Mouse (Mus musculus) limb, embryonic 14.5 days (tissue): Measurements from ENCODE around the gene Sarnp. TPM values are rescaled to one million over a fixed set of nuclear protein-coding genes. Genes with fewer than 3 reads are reported as not detected.

ENCODE experiments used
- ATAC-seq: fragments of 200-750 bp; cut with Nextera tagmentation; 2 replicates; pipeline ENCODE4 v1.8.0; 2017; ENCODE audit warnings: low read depth, moderate number of reproducible peaks, moderate TSS enrichment; ENCODE audit not compliant: low FRiP score
- DNase-seq: peaks from one replicate; pipeline ENCODE4 v3.0.0-alpha.2; 2015; ENCODE audit warnings: low spot score
- H3K27ac ChIP-seq: fragments of 300-500 bp; sonication (generic); replicated peaks from 2 replicates; pipeline ENCODE4 v1.5.1; 2014; ENCODE audit warnings: low read depth, mild to moderate bottlenecking, low read length, moderate library complexity, mixed read lengths
- H3K27me3 ChIP-seq: fragments of 300-500 bp; sonication (generic); 2 replicates; pipeline ENCODE4 v1.6.1; 2014; ENCODE audit warnings: low read length, mixed read lengths; ENCODE audit not compliant: control insufficient read depth, insufficient read depth
- H3K36me3 ChIP-seq: fragments of 300-500 bp; sonication (generic); 2 replicates; pipeline ENCODE4 v1.6.1; 2014; ENCODE audit warnings: mild to moderate bottlenecking, low read length, moderate library complexity, mixed read lengths; ENCODE audit not compliant: control insufficient read depth, insufficient read depth
- H3K4me1 ChIP-seq: fragments of 300-500 bp; sonication (generic); 2 replicates; pipeline ENCODE4 v1.6.1; 2014; ENCODE audit warnings: antibody characterized with exemption, low read length, mixed read lengths; ENCODE audit not compliant: control insufficient read depth, insufficient read depth
- H3K4me2 ChIP-seq: fragments of 300-500 bp; sonication (generic); replicated peaks from 2 replicates; pipeline ENCODE4 v1.6.1; 2014; ENCODE audit warnings: low read depth, mild to moderate bottlenecking, low read length, moderate library complexity; ENCODE audit not compliant: severe bottlenecking
- H3K4me3 ChIP-seq: fragments of 300-500 bp; sonication (generic); replicated peaks from 2 replicates; pipeline ENCODE4 v1.5.1; 2014; ENCODE audit warnings: low read length
- H3K9ac ChIP-seq: fragments of 300-500 bp; sonication (generic); 2 replicates; pipeline ENCODE4 v1.6.1; 2014; ENCODE audit warnings: mild to moderate bottlenecking, low read depth, low read length, moderate library complexity; ENCODE audit not compliant: severe bottlenecking
- H3K9me3 ChIP-seq: fragments of 300-500 bp; sonication (generic); 2 replicates; pipeline ENCODE4 v1.6.1; 2016; ENCODE audit warnings: low read length; ENCODE audit not compliant: control insufficient read depth
- POLR2A ChIP-seq: fragments of 200-500 bp; IDR thresholded peaks from 2 replicates; pipeline ENCODE4 v1.8.0; 2012; ENCODE audit warnings: inconsistent platforms, mild to moderate bottlenecking, moderate library complexity, borderline replicate concordance; ENCODE audit not compliant: insufficient read depth, insufficient read length; ENCODE audit errors: extremely low read depth
- WGBS: fragments of 180-500 bp; shearing (Covaris S2); extraction: QIAGEN DNeasy Blood & Tissue Kit; methylation state at CpG from one replicate; pipeline ENCODE4 v1.1.7; 2014; 5-methylcytosine and 5-hydroxymethylcytosine counted together
- polyA plus RNA-seq, 2 experiments: library from polyadenylated mRNA; depleted of rRNA in 1 of 2; stranded (reverse) in 1 of 2; unstranded in 1 of 2; fragments of >200 nt; fragmentation: Nextera tagmentation in 1 of 2; extraction: Ambion mirVana in 1 of 2; gene quantifications; 2 replicates each; pipeline versions ENCODE4 v1.2.1 to v1.2.3; 2012 to 2014

Gene Sarnp
- polyA plus RNA-seq, 2 experiments: 122 to 200 TPM

DNA sequence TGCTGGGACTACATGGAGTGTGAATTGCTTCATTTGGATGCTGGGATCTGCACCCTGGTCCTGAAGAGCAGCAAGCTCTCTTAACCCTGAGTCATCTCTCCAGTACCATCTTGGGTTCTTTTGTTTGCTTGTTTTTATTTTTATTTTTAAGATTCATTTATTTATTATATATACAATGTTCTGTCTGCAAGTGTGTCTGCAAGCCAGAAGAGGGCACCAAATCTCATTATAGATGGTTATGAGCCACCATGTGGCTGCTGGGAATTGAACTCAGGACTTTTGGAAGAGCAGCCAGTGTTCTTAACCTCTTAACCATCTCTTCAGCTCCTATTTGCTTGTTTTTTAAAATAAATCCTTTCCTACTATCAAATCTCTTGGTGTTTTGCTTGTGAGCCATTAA lies 20.3 kb downstream of the Sarnp start:
- Histone ChIP-seq H3K9ac (no peak overlapping the region), H3K4me3 (no peak overlapping the region), H3K27ac (no peak overlapping the region), H3K9me3 (no peaks in the 10 kb centered on the region), H3K4me1 (no peaks in the 10 kb centered on the region), H3K27me3 (no peaks in the 10 kb centered on the region), H3K4me2 (no peak overlapping the region), H3K36me3 (peaks cover 78% of the 10 kb centered on the region)
- DNase-seq: no peak
- no peak for ATAC-seq
- no peak for TF ChIP-seq POLR2A

DNA sequence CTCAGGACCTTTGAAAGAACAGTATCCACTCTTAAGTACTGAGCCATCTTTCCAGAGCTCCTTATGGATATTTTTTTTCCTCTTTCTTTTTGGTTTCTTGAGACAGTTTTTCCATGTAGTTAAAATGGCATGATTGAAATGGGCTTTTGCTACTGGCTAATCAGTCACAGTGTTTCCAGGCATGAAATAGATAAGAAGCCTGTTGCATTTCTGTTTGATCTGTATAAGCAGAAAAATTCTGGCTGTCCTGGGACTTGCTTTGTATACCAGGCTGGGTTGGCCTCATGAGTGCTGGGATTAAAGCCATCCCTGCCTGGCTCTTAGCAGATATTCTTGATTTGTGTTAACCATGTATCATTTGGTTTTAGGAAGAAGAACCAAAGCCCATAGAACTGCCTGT lies 22.3 kb downstream of the Sarnp start:
- no peak for ATAC-seq
- TF ChIP-seq POLR2A: no peak

DNA sequence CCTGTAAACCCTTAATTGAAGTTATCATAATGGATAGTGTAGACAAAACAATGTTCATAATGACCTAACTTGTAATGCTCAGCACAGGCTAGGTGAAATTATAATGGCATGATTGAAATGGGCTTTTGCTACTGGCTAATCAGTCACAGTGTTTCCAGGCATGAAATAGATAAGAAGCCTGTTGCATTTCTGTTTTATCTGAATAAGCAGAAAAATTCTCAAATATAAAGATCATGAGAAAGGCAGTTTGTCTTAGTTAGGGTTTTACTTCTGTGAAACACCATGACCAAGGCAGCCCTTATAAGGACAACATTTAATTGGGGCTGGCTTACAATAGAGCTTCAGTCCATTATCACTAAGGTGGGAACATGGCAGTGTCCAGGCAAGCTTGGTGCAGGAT lies 23.5 kb downstream of the Sarnp start:
- no peak for TF ChIP-seq POLR2A

More for the DNA sequence above, 22.3 kb downstream of the Sarnp start:
- H3K27me3 ChIP-seq: no peaks in the 10 kb centered on the region
- no peak overlapping the region for H3K9ac ChIP-seq
- H3K27ac ChIP-seq: no peak overlapping the region
- no peak for DNase-seq
- H3K4me3 ChIP-seq: no peak overlapping the region
- no peaks in the 10 kb centered on the region for H3K9me3 ChIP-seq
- no peaks in the 10 kb centered on the region for H3K4me1 ChIP-seq
- H3K4me2 ChIP-seq: no peak overlapping the region
- H3K36me3 ChIP-seq: peaks cover 79% of the 10 kb centered on the region

DNA sequence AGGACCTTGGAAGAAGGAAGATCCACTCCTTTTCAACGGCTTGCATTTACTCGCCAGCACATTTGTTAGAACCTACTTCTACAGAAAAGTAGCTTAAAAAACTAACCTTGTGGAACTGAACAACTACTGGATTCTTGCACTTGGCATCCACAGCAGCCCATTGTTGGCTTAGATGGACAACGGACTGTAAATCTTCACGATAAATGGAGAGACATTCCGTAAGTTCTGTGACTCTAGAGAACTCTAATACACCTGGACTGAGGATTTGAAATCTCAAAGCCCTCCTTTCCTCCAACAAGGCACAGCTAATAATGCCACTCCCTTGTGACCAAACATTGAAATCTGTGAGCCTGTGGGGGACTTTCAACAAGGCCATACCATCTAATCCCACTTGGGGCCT lies 26.1 kb downstream of the Sarnp start:
- WGBS: 90% methylated on average over 5 of the region's 5 CpGs
- peaks cover 5% of the 10 kb centered on the region; the same call in 1 of the 2 replicates for H3K4me1 ChIP-seq
- no peak for ATAC-seq
- no peak overlapping the region for H3K4me2 ChIP-seq
- DNase-seq: no peak
- H3K27ac ChIP-seq: no peak overlapping the region
- no peak overlapping the region for H3K4me3 ChIP-seq
- no peaks in the 10 kb centered on the region for H3K27me3 ChIP-seq
- no peak overlapping the region for H3K9ac ChIP-seq
- no peaks in the 10 kb centered on the region for H3K9me3 ChIP-seq
- H3K36me3 ChIP-seq: peaks cover 71% of the 10 kb centered on the region
- TF ChIP-seq POLR2A: no peak

More for the DNA sequence above, 23.5 kb downstream of the Sarnp start:
- H3K36me3 ChIP-seq: peaks cover 72% of the 10 kb centered on the region
- no peak overlapping the region for H3K27ac ChIP-seq
- ATAC-seq (no peak), DNase-seq (no peak)
- H3K27me3 ChIP-seq: no peaks in the 10 kb centered on the region
- H3K9ac ChIP-seq: no peak overlapping the region
- no peak overlapping the region for H3K4me2 ChIP-seq
- peaks cover under 1% of the 10 kb centered on the region; the same call in 1 of the 2 replicates for H3K4me1 ChIP-seq
- H3K4me3 ChIP-seq: no peak overlapping the region
- H3K9me3 ChIP-seq: no peaks in the 10 kb centered on the region

DNA sequence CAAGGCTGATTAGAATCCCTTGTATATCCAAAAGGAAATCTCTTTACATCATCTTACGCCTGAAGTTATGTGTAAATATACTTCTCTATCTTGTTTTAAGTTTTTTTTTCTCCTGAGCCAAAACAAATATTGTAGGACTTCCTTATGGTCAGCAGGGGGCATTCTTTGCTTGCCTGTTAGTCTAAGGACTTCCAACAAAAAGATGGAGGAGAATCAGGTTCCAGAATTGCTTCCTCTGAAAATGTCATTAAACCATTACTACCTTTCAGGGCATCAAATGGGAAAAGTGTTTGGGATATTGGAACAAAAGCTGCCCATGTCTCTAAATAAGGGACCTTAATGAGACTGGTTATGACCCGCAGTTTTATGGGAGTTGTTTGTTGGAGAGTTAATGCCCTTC lies 28.4 kb downstream of the Sarnp start:
- H3K36me3 ChIP-seq: peaks cover 71% of the 10 kb centered on the region
- peak overlapping the region; percentile 19; the same call in 1 of the 2 replicates for H3K4me2 ChIP-seq
- ATAC-seq (no peak; the same call in 1 of the 2 replicates), DNase-seq (peak; percentile 62)
- H3K9ac ChIP-seq: no peak overlapping the region
- H3K27me3 ChIP-seq: no peaks in the 10 kb centered on the region
- peaks cover 5% of the 10 kb centered on the region; the same call in 1 of the 2 replicates for H3K4me1 ChIP-seq
- no peak overlapping the region for H3K27ac ChIP-seq
- no peaks in the 10 kb centered on the region for H3K9me3 ChIP-seq
- no peak overlapping the region for H3K4me3 ChIP-seq
- no peak for TF ChIP-seq POLR2A
- WGBS: 41% methylated on average over 2 of the region's 2 CpGs

DNA sequence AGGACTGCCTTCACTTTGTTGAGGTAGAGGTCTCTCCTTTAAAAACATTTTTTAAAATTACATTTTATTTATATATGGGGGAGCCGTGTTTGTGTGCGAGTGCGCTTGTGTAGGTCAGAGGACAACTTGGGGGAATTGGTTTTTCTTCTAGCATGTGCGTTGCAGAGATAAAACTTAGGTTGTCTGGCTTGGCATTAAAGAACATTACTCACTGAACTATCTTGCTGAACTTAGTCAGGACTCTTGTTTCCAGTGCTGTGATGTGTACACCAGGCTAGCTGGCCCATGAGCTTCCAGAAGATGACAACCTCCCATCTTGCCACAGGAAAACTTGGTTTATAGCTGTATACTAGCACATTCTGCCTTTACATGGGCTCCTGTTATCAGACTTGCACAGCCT lies 29.5 kb downstream of the Sarnp start:
- WGBS: 89% methylated on average over 4 of the region's 4 CpGs
- no peak overlapping the region for H3K4me2 ChIP-seq
- H3K4me1 ChIP-seq: peaks cover 5% of the 10 kb centered on the region; the same call in 1 of the 2 replicates
- H3K27ac ChIP-seq: no peak overlapping the region
- H3K27me3 ChIP-seq: no peaks in the 10 kb centered on the region
- H3K4me3 ChIP-seq: no peak overlapping the region
- no peak overlapping the region for H3K9ac ChIP-seq
- H3K9me3 ChIP-seq: no peaks in the 10 kb centered on the region
- ATAC-seq (no peak), DNase-seq (no peak)
- TF ChIP-seq POLR2A: no peak
- H3K36me3 ChIP-seq: peaks cover 71% of the 10 kb centered on the region
